Comparison of ENCODE assay signal across 13 mouse cellular contexts in genomic region chr8:103270815-103271553, GRCm38 (mm10).
A peak's percentile ranks its signal among the peaks of the same experiment; 100 is the strongest.
DNase-seq lines count a peak whose midpoint lies in the region; ATAC-seq lines count a peak whose summit lies in the region.
"Had no signal": no experiment of that assay in that cellular context is flagged by ENCODE, and none has a peak within 500 bp of the region (broad histone marks: within the 10 kb centered on the region; RNA-seq: fewer than 3 reads in every experiment).

No protein-coding gene starts in this region.

- DNase-seq in kidney, postnatal 14 days, result no peak
- DNase-seq in embryo, embryonic 10.5 days (ENCODE audit: low spot score), result peak; percentile 68
- DNase-seq in neural tube, embryonic 10.5 days (ENCODE audit: extremely low spot score, low spot score), result peak; percentile 37
- no peak for DNase-seq in cerebellum, postnatal 10 days
- DNase-seq in left cerebral cortex, adult 8-10 months (ENCODE audit: low spot score in 2 of 2), result no peak
- no peak for DNase-seq in lung, postnatal 4 days
- DNase-seq: heart, adult 2 months; thymus, adult 18-20 months had no signal

- WGBS in kidney, embryonic 15.5 days, result 55% methylated on average over 9 of the region's 9 CpGs
- 32% methylated on average over 9 of the region's 9 CpGs for WGBS in hindbrain, embryonic 12.5 days

- no peak overlapping the region for H3K9ac ChIP-seq in kidney, embryonic 15.5 days
- no peak overlapping the region for H3K9ac ChIP-seq in hindbrain, embryonic 12.5 days
- H3K9ac ChIP-seq: hindbrain, embryonic 15.5 days; liver, embryonic 15.5 days had no signal

- no peak overlapping the region for H3K4me3 ChIP-seq in kidney, embryonic 15.5 days (replicated peaks)
- no peak overlapping the region for H3K4me3 ChIP-seq in hindbrain, embryonic 12.5 days
- H3K4me3 ChIP-seq: heart, adult 2 months; hindbrain, embryonic 15.5 days; liver, embryonic 15.5 days; myocyte had no signal

- H3K4me1 ChIP-seq in kidney, embryonic 15.5 days, result peaks cover 5% of the 10 kb centered on the region; the same call in 1 of the 2 replicates
- H3K4me1 ChIP-seq in hindbrain, embryonic 12.5 days, result peaks cover 12% of the 10 kb centered on the region; the same call in 1 of the 2 replicates
- H3K4me1 ChIP-seq: liver, embryonic 15.5 days had no signal

- H3K27ac ChIP-seq in kidney, embryonic 15.5 days, result no peak overlapping the region
- no peak overlapping the region for H3K27ac ChIP-seq in hindbrain, embryonic 12.5 days
- H3K27ac ChIP-seq: heart, adult 2 months; liver, embryonic 15.5 days had no signal

- no peaks in the 10 kb centered on the region for H3K36me3 ChIP-seq in kidney, embryonic 15.5 days
- no peaks in the 10 kb centered on the region for H3K36me3 ChIP-seq in hindbrain, embryonic 12.5 days
- H3K36me3 ChIP-seq: hindbrain, embryonic 15.5 days; liver, embryonic 15.5 days had no signal

- no peak overlapping the region for H3K4me2 ChIP-seq in kidney, embryonic 15.5 days
- no peak overlapping the region for H3K4me2 ChIP-seq in hindbrain, embryonic 12.5 days (replicated peaks)
- H3K4me2 ChIP-seq: hindbrain, embryonic 15.5 days; liver, embryonic 15.5 days had no signal

- H3K9me3 ChIP-seq in kidney, embryonic 15.5 days (replicated peaks), result no peaks in the 10 kb centered on the region
- H3K9me3 ChIP-seq in hindbrain, embryonic 12.5 days (replicated peaks), result no peaks in the 10 kb centered on the region
- H3K9me3 ChIP-seq: hindbrain, embryonic 15.5 days; liver, embryonic 15.5 days had no signal

- 0 out of 2 replicates have a peak, but pooled peaks have one; percentile 33 for ATAC-seq in kidney, embryonic 15.5 days (replicated peaks; ENCODE audit: low FRiP score)
- 0 out of 2 replicates have a peak, but pooled peaks have one; percentile 35 for ATAC-seq in hindbrain, embryonic 12.5 days (ENCODE audit: low FRiP score)

- no peaks in the 10 kb centered on the region for H3K27me3 ChIP-seq in kidney, embryonic 15.5 days
- no peaks in the 10 kb centered on the region for H3K27me3 ChIP-seq in hindbrain, embryonic 12.5 days
- H3K27me3 ChIP-seq: hindbrain, embryonic 15.5 days; liver, embryonic 15.5 days had no signal

Comparison
In these comparisons a context has a peak if more than half of its experiments do, and no peak if none do; other contexts are left out.
1. DNase-seq: peak in embryo, embryonic 10.5 days (single experiment) and neural tube, embryonic 10.5 days (single experiment); none in kidney, postnatal 14 days (single experiment), cerebellum, postnatal 10 days (0 of 2), left cerebral cortex, adult 8-10 months (0 of 2) and lung, postnatal 4 days (0 of 2).